Mouse (Mus musculus) embryonic facial prominence, embryonic 11.5 days (tissue): ENCODE data around the gene C330021F23Rik. TPM values are rescaled to one million over a fixed set of nuclear protein-coding genes. Genes with fewer than 3 reads are reported as not detected.
A peak's percentile ranks its signal among the peaks of the same experiment; 100 is the strongest.
"Not testable (repeated sequence)": the region's sequence is repeated elsewhere in the genome, so short reads cannot be mapped to it uniquely, and the experiment has no call there.

Experiments
- ATAC-seq: fragments of 200-750 bp; cut with Nextera tagmentation; replicated peaks from 2 replicates; pipeline ENCODE4 v1.8.0; 2017; ENCODE audit warnings: low read depth; ENCODE audit not compliant: insufficient number of reproducible peaks, low FRiP score, low TSS enrichment
- DNase-seq: peaks from one replicate; pipeline ENCODE4 v3.0.0-alpha.2; 2015; ENCODE audit warnings: low spot score
- H3K27ac ChIP-seq: fragments of 300-500 bp; sonication (generic); replicated peaks from 2 replicates; pipeline ENCODE4 v1.5.1; 2014; ENCODE audit warnings: mild to moderate bottlenecking, low read depth, low read length, control low read depth
- H3K27me3 ChIP-seq: fragments of 300-500 bp; sonication (generic); 2 replicates; pipeline ENCODE4 v1.6.1; 2014; ENCODE audit warnings: mild to moderate bottlenecking, low read length, moderate library complexity, mixed read lengths; ENCODE audit not compliant: control insufficient read depth, insufficient read depth
- H3K36me3 ChIP-seq: fragments of 300-500 bp; sonication (generic); replicated peaks from 2 replicates; pipeline ENCODE4 v1.6.1; 2014; ENCODE audit warnings: low read depth, mild to moderate bottlenecking, low read length, moderate library complexity, mixed read lengths; ENCODE audit not compliant: control insufficient read depth, insufficient read depth
- H3K4me1 ChIP-seq: fragments of 300-500 bp; sonication (generic); 2 replicates; pipeline ENCODE4 v1.6.1; 2014; ENCODE audit warnings: low read length, mixed read lengths; ENCODE audit not compliant: control insufficient read depth, insufficient read depth
- H3K4me2 ChIP-seq: fragments of 300-500 bp; sonication (generic); 2 replicates; pipeline ENCODE4 v1.6.1; 2014; ENCODE audit warnings: low read depth, mild to moderate bottlenecking, control low read depth, low read length, moderate library complexity
- H3K4me3 ChIP-seq: fragments of 300-500 bp; sonication (generic); 2 replicates; pipeline ENCODE4 v1.5.1; 2014; ENCODE audit warnings: low read depth, low read length, control low read depth
- H3K9ac ChIP-seq: fragments of 300-500 bp; sonication (generic); replicated peaks from 2 replicates; pipeline ENCODE4 v1.6.1; 2014; ENCODE audit warnings: mild to moderate bottlenecking, control low read depth, low read length
- H3K9me3 ChIP-seq: fragments of 300-500 bp; sonication (generic); replicated peaks from 2 replicates; pipeline ENCODE4 v1.6.1; 2016; ENCODE audit warnings: mild to moderate bottlenecking, low read length, inconsistent platforms, mixed read lengths; ENCODE audit not compliant: control insufficient read depth
- WGBS: fragments of 180-500 bp; shearing (Covaris S2); extraction: QIAGEN DNeasy Blood & Tissue Kit; methylation state at CpG from one replicate; pipeline ENCODE4 v1.1.7; 2014; 5-methylcytosine and 5-hydroxymethylcytosine counted together
- polyA plus RNA-seq: library from polyadenylated mRNA; unstranded; fragments of >200 nt; fragmentation: Nextera tagmentation; extraction: Ambion mirVana; gene quantifications from 2 replicates; pipeline ENCODE4 v1.2.1, GENCODE M21; 2014

Gene C330021F23Rik
- polyA plus RNA-seq, 1 experiment from 2014 or later, result 2.5 TPM

DNA sequence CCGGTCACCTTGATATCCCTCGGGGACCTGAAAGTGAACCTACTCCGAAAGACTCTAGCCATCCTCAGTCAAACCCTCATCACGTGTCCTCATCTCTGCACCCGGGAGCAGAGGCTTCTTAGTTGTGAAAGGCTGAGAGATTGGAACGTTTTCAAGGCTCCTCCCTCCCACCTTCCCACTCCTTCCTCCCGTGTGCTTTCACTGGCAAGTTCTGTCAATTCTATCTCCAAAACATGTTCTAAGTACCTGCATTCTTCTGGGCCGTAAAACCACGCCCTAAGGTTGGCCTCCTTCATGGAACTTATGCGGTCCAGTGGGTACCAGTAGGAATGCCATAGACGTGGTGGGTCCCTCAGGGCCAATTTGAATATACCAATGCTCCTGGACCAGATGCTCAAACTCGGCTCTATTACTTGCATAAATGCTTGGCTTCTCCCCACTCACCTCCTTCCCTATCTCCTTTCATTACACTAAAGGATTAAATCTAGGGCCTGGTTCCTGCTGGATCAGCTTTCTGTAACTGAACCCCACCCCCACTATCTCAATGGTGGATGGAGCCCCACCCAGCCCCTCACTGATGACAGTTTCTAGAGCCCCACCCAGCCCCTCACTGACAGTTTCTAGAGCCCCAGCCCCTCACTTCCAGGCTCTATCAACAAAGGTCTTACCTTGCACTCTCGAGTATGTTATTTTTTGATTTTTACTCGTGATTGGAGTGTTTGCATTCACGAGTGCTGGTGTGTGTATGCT is 8.6 kb downstream of the C330021F23Rik start:
- Histone ChIP-seq H3K4me3 (no peak overlapping the region), H3K4me1 (no peaks in the 10 kb centered on the region), H3K9me3 (no peaks in the 10 kb centered on the region), H3K36me3 (no peaks in the 10 kb centered on the region), H3K27ac (no peak overlapping the region), H3K27me3 (no peaks in the 10 kb centered on the region), H3K4me2 (no peak overlapping the region), H3K9ac (no peak overlapping the region)
- no peak for DNase-seq
- 76% methylated on average over 15 of the region's 15 CpGs for WGBS
- ATAC-seq, result no peak

GRCm38 (mm10) chr8:3579390-3580364 is 11.9 kb downstream of the C330021F23Rik start:
- DNase-seq (no peak), ATAC-seq (0 out of 2 replicates have a peak, but pooled peaks have one; percentile 15)
- no peaks in the 10 kb centered on the region for H3K27me3 ChIP-seq
- no peaks in the 10 kb centered on the region for H3K4me1 ChIP-seq
- H3K4me3 ChIP-seq, result no peak overlapping the region
- no peak overlapping the region; the same call in 1 of the 2 replicates for H3K9ac ChIP-seq
- H3K9me3 ChIP-seq, result no peaks in the 10 kb centered on the region
- no peaks in the 10 kb centered on the region for H3K36me3 ChIP-seq
- H3K4me2 ChIP-seq, result no peak overlapping the region
- WGBS, result 70% methylated on average over 9 of the region's 9 CpGs
- no peak overlapping the region for H3K27ac ChIP-seq

- WGBS, result 82% methylated on average over 1 of the region's 3 CpGs
- H3K9me3 ChIP-seq, H3K4me1 ChIP-seq, H3K27me3 ChIP-seq, ATAC-seq, H3K4me3 ChIP-seq, H3K27ac ChIP-seq, H3K4me2 ChIP-seq, H3K9ac ChIP-seq, H3K36me3 ChIP-seq, DNase-seq: not testable (repeated sequence)
Measured at GRCm38 (mm10) chr8:3581961-3582360, 14.2 kb downstream of the C330021F23Rik start.

- Histone ChIP-seq H3K4me3 (no peak overlapping the region), H3K4me1 (no peaks in the 10 kb centered on the region), H3K9me3 (no peaks in the 10 kb centered on the region), H3K27me3 (0 out of 2 replicates have a peak, but pooled peaks cover 2% of the 10 kb centered on the region), H3K4me2 (no peak overlapping the region), H3K27ac (no peak overlapping the region), H3K9ac (no peak overlapping the region), H3K36me3 (no peaks in the 10 kb centered on the region)
- 96% methylated on average over 2 of the region's 2 CpGs for whole genome bisulfite sequencing
- DNase-seq (no peak), ATAC-seq (no peak)
Measured at GRCm38 (mm10) chr8:3586452-3586851, 18.7 kb downstream of the C330021F23Rik start.

- no peaks in the 10 kb centered on the region for H3K36me3 ChIP-seq
- no peak for DNase-seq
- H3K9me3 ChIP-seq, result no peaks in the 10 kb centered on the region
- H3K4me2 ChIP-seq, result peak within 1 kb of the TSS; percentile 96
- no peak within 1 kb of the TSS; the same call in 1 of the 2 replicates for H3K27ac ChIP-seq
- H3K9ac ChIP-seq, result peak within 1 kb of the TSS; percentile 76
- no peak for ATAC-seq
- WGBS, result 6% methylated on average over 7 of the region's 7 CpGs
- H3K27me3 ChIP-seq, result 0 out of 2 replicates have a peak, but pooled peaks cover 2% of the 10 kb centered on the region
- H3K4me1 ChIP-seq, result no peaks in the 10 kb centered on the region
- H3K4me3 ChIP-seq, result peak within 1 kb of the TSS; percentile 72
Measured at GRCm38 (mm10) chr8:3586993-3587390, 19.2 kb downstream of the C330021F23Rik start, which contains the start of gene Camsap3. TSS of gene Camsap3 (plus strand) at chr8:3587293.

DNA sequence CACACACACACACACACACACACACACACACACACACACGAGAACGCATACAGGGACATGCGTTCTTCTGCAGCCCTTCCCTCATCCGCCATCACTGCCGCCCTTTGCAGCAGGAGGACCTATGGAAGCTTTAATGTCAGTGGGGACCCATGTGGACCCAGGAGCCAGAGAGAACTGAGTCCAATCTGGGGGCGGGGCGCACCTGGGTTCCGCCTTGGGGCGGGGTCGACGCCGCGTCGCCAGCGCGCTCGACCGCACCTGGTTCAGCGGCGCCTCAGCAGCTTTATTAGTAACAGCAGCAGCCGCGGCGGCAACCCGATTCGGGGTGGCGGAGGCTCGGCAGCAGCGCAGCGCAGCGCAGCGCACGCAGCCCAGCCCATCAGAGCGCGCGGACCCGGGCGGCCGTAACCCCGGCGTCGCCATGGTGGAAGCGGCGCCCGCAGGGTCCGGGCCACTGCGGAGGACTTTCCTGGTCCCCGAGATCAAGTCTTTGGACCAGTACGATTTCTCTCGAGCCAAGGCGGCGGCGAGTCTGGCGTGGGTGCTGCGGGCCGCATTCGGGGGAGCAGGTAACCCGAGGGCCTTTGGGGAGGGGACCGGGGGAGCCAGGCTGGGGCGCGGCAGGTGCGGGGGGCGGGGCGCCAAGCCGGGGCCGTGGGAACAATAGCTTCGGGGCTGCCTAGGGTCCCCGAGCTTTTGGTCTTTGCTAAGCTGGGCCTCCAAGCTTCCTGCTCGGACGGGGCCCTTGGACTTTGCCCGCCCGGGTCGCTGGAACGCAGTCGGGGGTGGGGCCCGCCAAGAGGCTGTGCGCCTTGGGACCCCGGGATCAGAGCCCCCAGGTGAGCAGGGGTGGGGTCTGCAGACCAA is 19.8 kb downstream of the C330021F23Rik start:
- ATAC-seq, result peak; percentile 71
- 0% methylated on average over 73 of the region's 77 CpGs for WGBS

DNA sequence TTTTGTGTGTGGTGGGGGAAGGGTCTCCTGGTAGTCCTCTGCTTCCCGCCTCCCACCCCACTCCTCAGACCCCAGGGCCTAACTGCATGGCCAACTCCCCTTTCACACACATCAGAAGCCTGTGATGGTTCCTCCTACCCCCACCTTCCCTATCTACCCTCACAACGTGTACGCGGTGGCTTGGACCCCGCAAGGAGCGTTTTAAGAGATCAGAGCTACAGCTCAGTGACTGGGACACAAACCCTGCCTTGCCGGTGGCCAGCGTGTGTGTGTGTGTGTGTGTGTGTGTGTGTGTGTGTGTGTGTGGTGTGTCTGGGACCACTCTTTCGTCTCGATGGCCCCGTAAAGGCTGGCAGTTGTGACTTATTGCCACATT is 20.5 kb downstream of the C330021F23Rik start:
- WGBS, result 1% methylated on average over 11 of the region's 11 CpGs
- no peaks in the 10 kb centered on the region for H3K9me3 ChIP-seq
- ATAC-seq, result peak; percentile 32
- peak overlapping the region; percentile 76 for H3K9ac ChIP-seq
- H3K4me2 ChIP-seq, result peak overlapping the region; percentile 96
- no peaks in the 10 kb centered on the region for H3K4me1 ChIP-seq
- no peak overlapping the region for H3K27ac ChIP-seq
- peak overlapping the region; percentile 72 for H3K4me3 ChIP-seq
- H3K27me3 ChIP-seq, result 0 out of 2 replicates have a peak, but pooled peaks cover 2% of the 10 kb centered on the region
- H3K36me3 ChIP-seq, result no peaks in the 10 kb centered on the region
- DNase-seq, result no peak

More for the DNA sequence above, 19.8 kb downstream of the C330021F23Rik start:
- Histone ChIP-seq H3K27me3 (0 out of 2 replicates have a peak, but pooled peaks cover 2% of the 10 kb centered on the region), H3K9me3 (no peaks in the 10 kb centered on the region), H3K36me3 (no peaks in the 10 kb centered on the region), H3K4me1 (no peaks in the 10 kb centered on the region), H3K27ac (no peak overlapping the region; the same call in 1 of the 2 replicates), H3K9ac (peak overlapping the region; percentile 76), H3K4me3 (peak overlapping the region; percentile 72), H3K4me2 (peak overlapping the region; percentile 96)
- peak; percentile 80 for DNase-seq
